Mouse (Mus musculus): Measurements from ENCODE around the gene Crkl. TPM values are rescaled to one million over a fixed set of nuclear protein-coding genes. Genes with fewer than 3 reads are reported as not detected.

Crkl gene
- polyA plus RNA-seq, 1 experiment from 2014 or later = 104 TPM

DNA sequence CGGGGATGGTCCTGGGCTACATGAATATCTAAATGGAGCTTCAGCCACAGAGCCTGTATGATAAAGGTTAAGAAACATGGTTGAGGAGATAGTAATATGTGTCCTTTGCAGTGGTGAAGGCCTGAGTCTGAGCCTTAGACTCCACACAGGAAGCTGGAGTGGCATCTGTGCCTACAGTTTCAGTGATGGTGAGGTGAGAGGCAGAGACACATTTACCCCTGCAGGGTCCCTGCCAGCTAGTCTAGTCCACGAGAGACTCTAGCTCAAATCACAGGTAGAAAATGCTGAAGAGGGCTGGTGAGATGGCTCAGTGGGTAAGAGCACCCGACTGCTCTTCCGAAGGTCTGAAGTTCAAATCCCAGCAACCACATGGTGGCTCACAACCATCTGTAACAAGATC is 23.5 kb downstream of the Crkl start:
- no peak overlapping the region for H3K27ac ChIP-seq (ENCODE audit: low read length)
- H3K4me1 ChIP-seq (replicated peaks; ENCODE audit: control insufficient read depth, insufficient read depth, low read length) = peaks cover 6% of the 10 kb centered on the region; the same call in 1 of the 2 replicates
- no peaks in the 10 kb centered on the region for H3K27me3 ChIP-seq (replicated peaks; ENCODE audit: control insufficient read depth, insufficient read depth, low read length)
- H3K36me3 ChIP-seq (ENCODE audit: control insufficient read depth, insufficient read depth) = no peaks in the 10 kb centered on the region
- no peak overlapping the region for H3K9ac ChIP-seq (replicated peaks; ENCODE audit: low read depth, low read length)
- H3K9me3 ChIP-seq (ENCODE audit: control insufficient read depth, low read length) = no peaks in the 10 kb centered on the region
- no peak overlapping the region for H3K4me3 ChIP-seq (replicated peaks; ENCODE audit: low read length)
- H3K4me2 ChIP-seq (ENCODE audit: low read length) = no peak overlapping the region
- WGBS = 91% methylated on average over 4 of the region's 4 CpGs
- ATAC-seq = no peak

DNA sequence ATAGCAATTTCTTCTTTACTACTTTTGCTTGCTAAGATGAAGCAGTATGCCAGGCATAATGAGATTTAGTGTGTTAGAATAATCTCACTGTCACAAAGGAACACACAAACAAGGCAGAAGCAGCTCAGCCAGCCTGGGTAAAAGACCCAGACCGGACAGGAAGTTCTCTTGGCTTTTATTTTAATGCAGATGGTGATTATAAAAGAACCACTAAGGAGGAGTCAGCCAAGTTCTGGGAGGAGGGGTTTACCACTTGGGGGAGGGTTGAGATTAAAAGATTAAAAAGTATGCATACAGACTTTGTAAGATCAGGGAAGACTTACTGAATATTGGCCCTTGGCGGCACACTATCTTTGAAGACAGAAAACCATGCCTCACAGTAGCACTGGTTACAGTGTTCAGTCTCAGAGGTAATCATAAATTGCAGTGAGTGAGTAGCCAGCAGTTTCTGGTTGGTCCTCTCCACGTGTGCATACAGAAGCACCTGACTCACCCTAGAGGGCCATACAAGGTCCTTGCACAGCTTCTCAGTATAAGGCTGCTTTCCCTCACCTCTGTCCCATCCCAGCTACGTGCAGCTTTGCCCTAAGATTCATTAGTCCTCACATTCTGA is 26.6 kb downstream of the Crkl start:
- 78% methylated on average over 4 of the region's 4 CpGs for WGBS
- peaks cover 4% of the 10 kb centered on the region; the same call in 1 of the 2 replicates for H3K36me3 ChIP-seq (ENCODE audit: control insufficient read depth, insufficient read depth)
- no peak overlapping the region for H3K27ac ChIP-seq (ENCODE audit: low read length)
- H3K4me3 ChIP-seq (replicated peaks; ENCODE audit: low read length) = no peak overlapping the region
- peaks cover 6% of the 10 kb centered on the region; the same call in 1 of the 2 replicates for H3K4me1 ChIP-seq (replicated peaks; ENCODE audit: control insufficient read depth, insufficient read depth, low read length)
- no peak overlapping the region for H3K4me2 ChIP-seq (ENCODE audit: low read length)
- no peak for ATAC-seq
- H3K9me3 ChIP-seq (ENCODE audit: control insufficient read depth, low read length) = no peaks in the 10 kb centered on the region
- no peaks in the 10 kb centered on the region for H3K27me3 ChIP-seq (replicated peaks; ENCODE audit: control insufficient read depth, insufficient read depth, low read length)
- H3K9ac ChIP-seq (replicated peaks; ENCODE audit: low read depth, low read length) = no peak overlapping the region

DNA sequence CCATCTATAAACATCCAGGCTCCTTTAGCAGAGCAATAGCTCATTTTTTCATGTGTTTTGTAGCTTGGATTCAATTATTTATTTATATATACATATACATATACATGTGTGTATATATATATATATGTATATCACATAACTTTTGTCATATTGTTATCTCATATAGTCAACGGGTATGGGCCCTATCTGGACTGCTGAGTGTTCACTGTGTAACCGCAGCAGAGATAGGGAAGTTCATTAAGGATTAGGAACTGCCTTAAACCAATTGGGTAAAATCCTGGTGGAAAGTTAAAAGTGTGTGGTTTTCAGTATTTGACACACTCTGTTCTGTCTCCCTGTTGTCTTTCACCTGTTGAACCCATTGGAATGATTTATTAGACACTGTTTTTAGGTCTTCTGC is 29.7 kb downstream of the Crkl start:
- Histone ChIP-seq H3K36me3 (ENCODE audit: control insufficient read depth, insufficient read depth) (peaks cover 18% of the 10 kb centered on the region), H3K4me1 (replicated peaks; ENCODE audit: control insufficient read depth, insufficient read depth, low read length) (peaks cover 3% of the 10 kb centered on the region; the same call in 1 of the 2 replicates), H3K4me3 (replicated peaks; ENCODE audit: low read length) (no peak overlapping the region), H3K27ac (ENCODE audit: low read length) (no peak overlapping the region), H3K4me2 (ENCODE audit: low read length) (no peak overlapping the region), H3K9me3 (ENCODE audit: control insufficient read depth, low read length) (no peaks in the 10 kb centered on the region), H3K27me3 (replicated peaks; ENCODE audit: control insufficient read depth, insufficient read depth, low read length) (no peaks in the 10 kb centered on the region), H3K9ac (replicated peaks; ENCODE audit: low read depth, low read length) (no peak overlapping the region)
- ATAC-seq = no peak
- WGBS = 97% methylated on average over 2 of the region's 2 CpGs

DNA sequence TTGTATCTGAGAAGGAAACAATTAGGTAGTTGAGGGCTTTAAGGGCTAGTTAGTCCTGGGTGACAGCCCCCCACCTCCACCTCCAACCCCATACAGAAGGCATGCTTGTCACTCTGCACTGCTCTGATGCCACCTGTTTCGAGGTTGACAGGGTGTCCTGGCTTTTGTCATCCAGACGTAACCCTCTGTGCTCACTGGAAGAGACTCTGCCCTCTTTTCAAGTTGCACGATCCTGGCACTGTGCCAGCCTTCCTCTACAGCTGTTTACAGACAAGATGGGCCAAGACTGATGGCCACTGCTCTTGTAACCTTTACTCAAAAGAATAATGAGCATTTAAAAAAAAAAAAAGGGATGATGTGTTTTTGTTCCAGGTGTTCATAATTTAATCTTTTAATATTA is 34.7 kb downstream of the Crkl start:
- H3K4me3 ChIP-seq (replicated peaks; ENCODE audit: low read length) = no peak overlapping the region
- peaks cover 18% of the 10 kb centered on the region for H3K36me3 ChIP-seq (ENCODE audit: control insufficient read depth, insufficient read depth)
- no peak for ATAC-seq
- peaks cover 9% of the 10 kb centered on the region for H3K4me1 ChIP-seq (replicated peaks; ENCODE audit: control insufficient read depth, insufficient read depth, low read length)
- no peak overlapping the region for H3K27ac ChIP-seq (ENCODE audit: low read length)
- H3K27me3 ChIP-seq (replicated peaks; ENCODE audit: control insufficient read depth, insufficient read depth, low read length) = no peaks in the 10 kb centered on the region
- H3K9ac ChIP-seq (replicated peaks; ENCODE audit: low read depth, low read length) = no peak overlapping the region
- H3K4me2 ChIP-seq (ENCODE audit: low read length) = no peak overlapping the region
- 15% methylated on average over 3 of the region's 3 CpGs for WGBS
- no peaks in the 10 kb centered on the region for H3K9me3 ChIP-seq (ENCODE audit: control insufficient read depth, low read length)

DNA sequence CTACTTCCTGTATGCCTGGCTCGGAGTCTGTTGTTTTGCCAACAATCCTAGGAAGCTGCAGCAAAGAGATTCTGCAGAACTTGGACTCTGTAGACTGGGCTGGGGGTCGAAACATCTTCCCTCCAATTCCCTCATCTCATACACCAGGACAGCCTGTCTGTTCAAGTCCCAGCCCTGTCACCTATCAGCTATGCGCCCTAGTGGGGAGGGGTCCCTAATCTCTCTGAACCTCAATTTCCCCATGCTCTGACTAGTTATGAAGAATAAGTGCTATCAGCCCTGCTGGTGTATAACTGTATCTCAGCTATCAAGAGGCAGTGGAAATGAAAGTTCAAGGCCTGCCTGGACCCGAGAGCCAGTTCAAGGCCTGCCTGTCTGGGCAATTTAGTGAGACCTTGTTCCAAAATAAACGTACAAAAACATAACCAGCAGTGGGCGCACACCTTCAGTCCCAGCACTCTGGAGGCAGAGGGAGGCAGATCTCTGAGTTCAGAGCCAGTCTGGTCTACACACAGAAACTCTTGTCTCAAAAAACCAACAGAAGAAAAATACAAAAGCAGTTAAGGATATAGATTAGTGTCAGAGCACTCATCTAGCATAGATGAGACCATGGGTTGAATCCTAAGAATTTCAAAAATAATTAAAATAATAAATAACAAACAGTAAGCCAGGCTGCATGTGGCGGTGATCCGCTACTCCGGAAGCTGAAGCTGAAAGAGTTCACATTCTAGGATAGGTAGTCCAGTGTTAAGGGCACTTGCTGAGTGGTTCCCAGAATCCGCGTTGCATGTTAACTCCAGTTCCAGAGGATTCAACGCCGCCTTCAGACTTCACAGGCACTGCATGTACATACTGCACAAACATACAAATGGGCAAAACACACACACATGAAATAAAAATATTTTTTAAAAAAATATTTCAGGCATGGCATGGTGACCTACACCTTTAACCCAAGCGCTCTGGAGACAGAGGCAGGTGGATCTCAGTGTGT is 37.0 kb downstream of the Crkl start:
- H3K36me3 ChIP-seq (ENCODE audit: control insufficient read depth, insufficient read depth) = peaks cover 12% of the 10 kb centered on the region
- peak overlapping the region; percentile 82 for H3K4me2 ChIP-seq (ENCODE audit: low read length)
- ATAC-seq = no peak
- no peak overlapping the region for H3K27ac ChIP-seq (ENCODE audit: low read length)
- H3K27me3 ChIP-seq (replicated peaks; ENCODE audit: control insufficient read depth, insufficient read depth, low read length) = no peaks in the 10 kb centered on the region
- no peaks in the 10 kb centered on the region for H3K9me3 ChIP-seq (ENCODE audit: control insufficient read depth, low read length)
- peaks cover 9% of the 10 kb centered on the region for H3K4me1 ChIP-seq (replicated peaks; ENCODE audit: control insufficient read depth, insufficient read depth, low read length)
- peak overlapping the region; percentile 44 for H3K4me3 ChIP-seq (replicated peaks; ENCODE audit: low read length)
- 46% methylated on average over 14 of the region's 14 CpGs for whole genome bisulfite sequencing
- H3K9ac ChIP-seq (replicated peaks; ENCODE audit: low read depth, low read length) = peak overlapping the region; percentile 60

DNA sequence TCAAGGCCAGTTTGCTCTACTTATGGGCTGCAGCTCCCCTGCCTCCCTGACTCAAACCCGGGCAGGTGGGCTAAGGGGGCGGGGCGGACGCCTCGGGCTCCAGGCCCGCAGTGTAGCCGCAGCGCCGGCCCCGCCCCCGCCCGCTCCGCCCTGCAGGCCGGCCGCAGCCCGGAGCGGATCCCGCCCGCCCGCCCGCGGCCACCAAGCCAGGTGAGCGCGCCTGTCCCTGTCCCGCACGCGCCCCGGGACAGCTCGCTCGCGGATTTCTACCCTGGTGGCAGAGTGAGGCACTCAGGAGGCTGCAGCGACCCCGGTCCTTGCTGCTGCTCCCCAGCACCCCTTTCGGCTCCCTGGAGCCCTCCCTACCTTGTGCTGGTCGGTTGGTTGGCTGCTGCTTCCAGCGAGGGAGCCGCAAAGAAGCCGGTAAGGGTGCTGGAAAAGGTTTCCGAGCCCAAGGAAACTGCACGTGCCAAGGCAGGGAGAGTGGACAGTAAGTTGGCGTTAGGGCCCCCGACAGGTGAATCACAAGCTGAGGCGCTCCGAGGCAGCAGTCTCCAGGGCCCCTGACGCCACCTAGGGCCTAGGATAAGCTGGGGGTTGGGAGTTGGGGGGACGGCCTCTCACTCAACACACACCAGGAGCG is 37.8 kb downstream of the Crkl start, which contains the start of gene Aifm3:
Gene Aifm3, plus strand, starts transcription at position 143 of the 643 bp plus-strand sequence.
- WGBS = under 1% methylated on average over 46 of the region's 47 CpGs

DNA sequence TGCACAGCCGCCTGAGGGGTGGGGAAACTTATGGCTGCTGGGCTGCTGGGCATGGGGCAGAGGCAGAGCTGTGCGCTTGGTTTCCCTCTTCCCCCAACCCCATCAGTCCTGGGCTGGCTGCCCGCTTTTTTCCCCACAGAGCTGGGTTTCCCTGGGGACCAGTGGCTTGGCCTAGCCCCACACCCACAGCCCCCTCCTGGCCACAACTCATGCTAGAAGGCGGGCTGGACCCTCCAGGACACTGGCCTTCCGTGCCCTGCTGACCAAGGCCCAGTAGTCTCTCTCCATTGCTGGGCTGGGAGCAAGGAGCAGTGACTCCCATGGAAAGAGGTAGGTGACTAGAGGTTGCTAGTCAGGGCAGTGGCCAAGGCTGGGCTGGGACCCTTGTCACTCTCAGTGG is 39.4 kb downstream of the Crkl start:
- peaks cover 10% of the 10 kb centered on the region for H3K4me1 ChIP-seq (replicated peaks; ENCODE audit: control insufficient read depth, insufficient read depth, low read length)
- WGBS = 87% methylated on average over 5 of the region's 5 CpGs
- no peaks in the 10 kb centered on the region for H3K9me3 ChIP-seq (ENCODE audit: control insufficient read depth, low read length)
- H3K27ac ChIP-seq (ENCODE audit: low read length) = no peak overlapping the region
- H3K36me3 ChIP-seq (ENCODE audit: control insufficient read depth, insufficient read depth) = no peaks in the 10 kb centered on the region
- no peak overlapping the region for H3K4me3 ChIP-seq (replicated peaks; ENCODE audit: low read length)
- H3K4me2 ChIP-seq (ENCODE audit: low read length) = no peak overlapping the region
- no peak overlapping the region for H3K9ac ChIP-seq (replicated peaks; ENCODE audit: low read depth, low read length)
- H3K27me3 ChIP-seq (replicated peaks; ENCODE audit: control insufficient read depth, insufficient read depth, low read length) = no peaks in the 10 kb centered on the region
- ATAC-seq = no peak

More for the DNA sequence above, 37.8 kb downstream of the Crkl start, which contains the start of gene Aifm3:
- no peak within 1 kb of the TSS for H3K27ac ChIP-seq (ENCODE audit: low read length)
- peak within 1 kb of the TSS; percentile 60 for H3K9ac ChIP-seq (replicated peaks; ENCODE audit: low read depth, low read length)
- peaks cover 9% of the 10 kb centered on the region for H3K4me1 ChIP-seq (replicated peaks; ENCODE audit: control insufficient read depth, insufficient read depth, low read length)
- peaks cover 6% of the 10 kb centered on the region; the same call in 1 of the 2 replicates for H3K36me3 ChIP-seq (ENCODE audit: control insufficient read depth, insufficient read depth)
- peak within 1 kb of the TSS; percentile 44 for H3K4me3 ChIP-seq (replicated peaks; ENCODE audit: low read length)
- no peaks in the 10 kb centered on the region for H3K9me3 ChIP-seq (ENCODE audit: control insufficient read depth, low read length)
- H3K27me3 ChIP-seq (replicated peaks; ENCODE audit: control insufficient read depth, insufficient read depth, low read length) = no peaks in the 10 kb centered on the region
- peak; percentile 65 for ATAC-seq
- H3K4me2 ChIP-seq (ENCODE audit: low read length) = peak within 1 kb of the TSS; percentile 82

DNA sequence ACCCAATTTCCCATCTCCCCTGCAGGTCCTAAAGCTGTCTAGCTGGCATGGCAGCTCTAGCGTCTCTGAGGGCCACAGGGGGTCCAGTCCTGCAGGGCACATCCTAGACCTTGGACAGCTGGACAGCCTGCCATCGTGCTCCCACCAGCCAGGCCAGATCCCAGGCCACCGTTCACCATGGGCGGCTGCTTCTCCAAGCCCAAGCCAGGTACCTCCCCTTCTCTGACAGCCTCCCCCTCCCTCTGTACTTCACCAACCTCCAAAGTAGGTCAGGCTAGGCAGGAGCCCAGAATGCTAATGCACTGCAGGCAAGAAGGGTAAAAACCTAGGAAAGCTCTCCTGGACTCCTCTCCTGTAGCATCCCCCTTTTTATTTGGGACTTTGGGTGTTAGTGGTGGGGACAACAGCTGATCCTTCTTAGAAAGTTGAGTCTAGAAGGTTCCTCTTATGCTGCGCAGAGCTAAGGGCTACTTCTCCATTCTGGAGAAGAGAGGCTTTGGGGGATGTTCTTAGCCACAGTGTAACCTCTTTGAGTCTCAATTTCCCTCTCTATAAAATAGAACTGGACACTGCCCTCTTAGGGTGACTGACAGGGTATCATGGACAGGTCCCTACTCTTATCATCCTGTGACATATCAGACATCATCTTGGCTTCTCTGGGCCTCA is 40.2 kb downstream of the Crkl start:
- H3K4me3 ChIP-seq (replicated peaks; ENCODE audit: low read length) = no peak overlapping the region
- no peaks in the 10 kb centered on the region for H3K9me3 ChIP-seq (ENCODE audit: control insufficient read depth, low read length)
- H3K36me3 ChIP-seq (ENCODE audit: control insufficient read depth, insufficient read depth) = no peaks in the 10 kb centered on the region
- H3K4me2 ChIP-seq (ENCODE audit: low read length) = no peak overlapping the region
- H3K27me3 ChIP-seq (replicated peaks; ENCODE audit: control insufficient read depth, insufficient read depth, low read length) = no peaks in the 10 kb centered on the region
- peaks cover 19% of the 10 kb centered on the region for H3K4me1 ChIP-seq (replicated peaks; ENCODE audit: control insufficient read depth, insufficient read depth, low read length)
- no peak for ATAC-seq
- 70% methylated on average over 5 of the region's 5 CpGs for WGBS
- H3K27ac ChIP-seq (ENCODE audit: low read length) = no peak overlapping the region
- no peak overlapping the region for H3K9ac ChIP-seq (replicated peaks; ENCODE audit: low read depth, low read length)

All from forebrain, embryonic 16.5 days (tissue).